Mouse (Mus musculus): ENCODE data around the gene Olfr777. TPM values are rescaled to one million over a fixed set of nuclear protein-coding genes. Genes with fewer than 3 reads are reported as not detected.

The Olfr777 gene
- polyA plus RNA-seq, 2 experiments: not detected

- Histone ChIP-seq H3K9ac (replicated peaks) (no peak within 1 kb of the TSS), H3K4me1 (replicated peaks; ENCODE audit: control insufficient read depth in 2 of 2, insufficient read depth in 2 of 2, low read length in 1 of 2) (no peaks in the 10 kb centered on the region), H3K27me3 (ENCODE audit: control insufficient read depth, insufficient read depth, low read length) (no peaks in the 10 kb centered on the region), H3K4me2 (ENCODE audit: low read depth) (no peak within 1 kb of the TSS), H3K27ac (no peak within 1 kb of the TSS), H3K9me3 (ENCODE audit: control insufficient read depth, low read length) (no peaks in the 10 kb centered on the region), H3K36me3 (replicated peaks; ENCODE audit: control insufficient read depth, insufficient read depth, low read depth) (no peaks in the 10 kb centered on the region), H3K4me3 (ENCODE audit: insufficient read depth in 1 of 2, low read depth in 2 of 2, low read length in 2 of 2) (no peak within 1 kb of the TSS)
- ATAC-seq (ENCODE audit: insufficient read depth) (no peak), DNase-seq (ENCODE audit: low read depth in 3 of 3, low spot score in 3 of 3) (no peak)
- 48% methylated on average over 3 of the region's 3 CpGs for WGBS (ENCODE audit: insufficient replicate concordance)
- TF ChIP-seq EP300 (IDR thresholded peaks at IDR 0.05; ENCODE audit: low read depth) (no peak), CTCF (IDR thresholded peaks at IDR 0.05; ENCODE audit: low read depth) (no peak)
These were observed 23.2 kb downstream of the Olfr777 start, which contains the start of gene Olfr775 for GRCm38 (mm10) chr10:129248112-129248511. Gene Olfr775 (plus strand): TSS chr10:129248412.

GRCm38 (mm10) chr10:129235904-129236303 lies 35.4 kb downstream of the Olfr777 start, which contains the start of gene Olfr774:
Gene Olfr774 (plus strand): TSS chr10:129236204.
- ATAC-seq (ENCODE audit: insufficient read depth) (no peak), DNase-seq (ENCODE audit: low read depth in 3 of 3, low spot score in 3 of 3) (no peak)
- H3K36me3 ChIP-seq (replicated peaks; ENCODE audit: control insufficient read depth, insufficient read depth, low read depth): no peaks in the 10 kb centered on the region
- TF ChIP-seq EP300 (IDR thresholded peaks at IDR 0.05; ENCODE audit: low read depth) (no peak), CTCF (IDR thresholded peaks at IDR 0.05; ENCODE audit: low read depth) (no peak)
- H3K9me3 ChIP-seq (ENCODE audit: control insufficient read depth, low read length): no peaks in the 10 kb centered on the region
- WGBS (ENCODE audit: insufficient replicate concordance): 44% methylated on average over 2 of the region's 2 CpGs
- H3K27me3 ChIP-seq (ENCODE audit: control insufficient read depth, insufficient read depth, low read length): no peaks in the 10 kb centered on the region
- H3K4me1 ChIP-seq (replicated peaks; ENCODE audit: control insufficient read depth in 2 of 2, insufficient read depth in 2 of 2, low read length in 1 of 2): no peaks in the 10 kb centered on the region
- H3K4me3 ChIP-seq (ENCODE audit: insufficient read depth in 1 of 2, low read depth in 2 of 2, low read length in 2 of 2): no peak within 1 kb of the TSS
- no peak within 1 kb of the TSS for H3K27ac ChIP-seq
- H3K9ac ChIP-seq (replicated peaks): no peak within 1 kb of the TSS
- H3K4me2 ChIP-seq (ENCODE audit: low read depth): no peak within 1 kb of the TSS

- Histone ChIP-seq H3K4me1 (replicated peaks; ENCODE audit: control insufficient read depth in 2 of 2, insufficient read depth in 2 of 2, low read length in 1 of 2) (no peaks in the 10 kb centered on the region), H3K4me2 (ENCODE audit: low read depth) (no peak overlapping the region), H3K4me3 (ENCODE audit: insufficient read depth in 1 of 2, low read depth in 2 of 2, low read length in 2 of 2) (no peak overlapping the region), H3K9me3 (ENCODE audit: control insufficient read depth, low read length) (no peaks in the 10 kb centered on the region), H3K27me3 (ENCODE audit: control insufficient read depth, insufficient read depth, low read length) (no peaks in the 10 kb centered on the region), H3K36me3 (replicated peaks; ENCODE audit: control insufficient read depth, insufficient read depth, low read depth) (no peaks in the 10 kb centered on the region), H3K9ac (replicated peaks) (no peak overlapping the region), H3K27ac (no peak overlapping the region)
- ATAC-seq (ENCODE audit: insufficient read depth) (no peak), DNase-seq (ENCODE audit: low read depth in 3 of 3, low spot score in 3 of 3) (no peak)
- TF ChIP-seq CTCF (IDR thresholded peaks at IDR 0.05; ENCODE audit: low read depth): no peak
- no peak for TF ChIP-seq EP300 (IDR thresholded peaks at IDR 0.05; ENCODE audit: low read depth)
- WGBS (ENCODE audit: insufficient replicate concordance): 46% methylated on average over 1 of the region's 1 CpGs
These were observed 40.5 kb downstream of the Olfr777 start for GRCm38 (mm10) chr10:129230737-129231136.

Other genes with a start within 250 kb of the Olfr777 start
- not detected in 2 replicates for gene Olfr764-ps1, start 231.6 kb downstream of the Olfr777 start, polyA plus RNA-seq (2012; rRNA removed)
- not detected in 2 replicates for gene Olfr764-ps1, start 231.6 kb downstream of the Olfr777 start, polyA plus RNA-seq (2014; fragmentation: Nextera tagmentation; extraction: Ambion mirVana)
- not detected in 2 replicates for gene Olfr765, start 221.5 kb downstream of the Olfr777 start, polyA plus RNA-seq (2012; rRNA removed)
- gene Olfr765, start 221.5 kb downstream of the Olfr777 start, polyA plus RNA-seq (2014; fragmentation: Nextera tagmentation; extraction: Ambion mirVana): not detected in 2 replicates
- not detected in 2 replicates for gene Olfr766-ps1, start 202.5 kb downstream of the Olfr777 start, polyA plus RNA-seq (2012; rRNA removed)
- gene Olfr766-ps1, start 202.5 kb downstream of the Olfr777 start, polyA plus RNA-seq (2014; fragmentation: Nextera tagmentation; extraction: Ambion mirVana): not detected in 2 replicates
- not detected in 2 replicates for gene Olfr767, start 188.6 kb downstream of the Olfr777 start, polyA plus RNA-seq (2012; rRNA removed)
- gene Olfr767, start 188.6 kb downstream of the Olfr777 start, polyA plus RNA-seq (2014; fragmentation: Nextera tagmentation; extraction: Ambion mirVana): not detected in 2 replicates
- gene Olfr768, start 172.1 kb downstream of the Olfr777 start, polyA plus RNA-seq (2012; rRNA removed): not detected in 2 replicates
- not detected in 2 replicates for gene Olfr768, start 172.1 kb downstream of the Olfr777 start, polyA plus RNA-seq (2014; fragmentation: Nextera tagmentation; extraction: Ambion mirVana)
- gene Olfr769, start 153.6 kb downstream of the Olfr777 start, polyA plus RNA-seq (2012; rRNA removed): not detected in 2 replicates
- gene Olfr769, start 153.6 kb downstream of the Olfr777 start, polyA plus RNA-seq (2014; fragmentation: Nextera tagmentation; extraction: Ambion mirVana): not detected in 2 replicates
- not detected in 2 replicates for gene Olfr770, start 132.5 kb downstream of the Olfr777 start, polyA plus RNA-seq (2012; rRNA removed)
- gene Olfr770, start 132.5 kb downstream of the Olfr777 start, polyA plus RNA-seq (2014; fragmentation: Nextera tagmentation; extraction: Ambion mirVana): not detected in 2 replicates
- gene Olfr771, start 106.7 kb downstream of the Olfr777 start, polyA plus RNA-seq (2012; rRNA removed): not detected in 2 replicates
- gene Olfr771, start 106.7 kb downstream of the Olfr777 start, polyA plus RNA-seq (2014; fragmentation: Nextera tagmentation; extraction: Ambion mirVana): not detected in 2 replicates
- gene Olfr772, start 93.6 kb downstream of the Olfr777 start, polyA plus RNA-seq (2012; rRNA removed): not detected in 2 replicates
- not detected in 2 replicates for gene Olfr772, start 93.6 kb downstream of the Olfr777 start, polyA plus RNA-seq (2014; fragmentation: Nextera tagmentation; extraction: Ambion mirVana)
- gene Olfr773, start 84.1 kb downstream of the Olfr777 start, polyA plus RNA-seq (2012; rRNA removed): not detected in 2 replicates
- not detected in 2 replicates for gene Olfr773, start 84.1 kb downstream of the Olfr777 start, polyA plus RNA-seq (2014; fragmentation: Nextera tagmentation; extraction: Ambion mirVana)
- not detected in 2 replicates for gene Olfr774, start 35.3 kb downstream of the Olfr777 start, polyA plus RNA-seq (2012; rRNA removed)
- gene Olfr774, start 35.3 kb downstream of the Olfr777 start, polyA plus RNA-seq (2014; fragmentation: Nextera tagmentation; extraction: Ambion mirVana): not detected in 2 replicates
- not detected in 2 replicates for gene Olfr775, start 23.1 kb downstream of the Olfr777 start, polyA plus RNA-seq (2012; rRNA removed)
- not detected in 2 replicates for gene Olfr775, start 23.1 kb downstream of the Olfr777 start, polyA plus RNA-seq (2014; fragmentation: Nextera tagmentation; extraction: Ambion mirVana)
- gene Olfr776, start 12.4 kb downstream of the Olfr777 start, polyA plus RNA-seq (2012; rRNA removed): not detected in 2 replicates
- gene Olfr776, start 12.4 kb downstream of the Olfr777 start, polyA plus RNA-seq (2014; fragmentation: Nextera tagmentation; extraction: Ambion mirVana): not detected in 2 replicates
- not detected in 2 replicates for gene Olfr780, start 46.6 kb upstream of the Olfr777 start, polyA plus RNA-seq (2012; rRNA removed)
- gene Olfr780, start 46.6 kb upstream of the Olfr777 start, polyA plus RNA-seq (2014; fragmentation: Nextera tagmentation; extraction: Ambion mirVana): not detected in 2 replicates
- not detected in 2 replicates for gene Olfr781, start 57.4 kb upstream of the Olfr777 start, polyA plus RNA-seq (2012; rRNA removed)
- gene Olfr781, start 57.4 kb upstream of the Olfr777 start, polyA plus RNA-seq (2014; fragmentation: Nextera tagmentation; extraction: Ambion mirVana): not detected in 2 replicates
- not detected in 2 replicates for gene Olfr782, start 77.4 kb upstream of the Olfr777 start, polyA plus RNA-seq (2012; rRNA removed)
- not detected in 2 replicates for gene Olfr782, start 77.4 kb upstream of the Olfr777 start, polyA plus RNA-seq (2014; fragmentation: Nextera tagmentation; extraction: Ambion mirVana)
- 0.01 TPM in 1 of 2 replicates, not detected in the other for gene Olfr784, start 112.6 kb upstream of the Olfr777 start, polyA plus RNA-seq (2012; rRNA removed)
- not detected in 2 replicates for gene Olfr784, start 112.6 kb upstream of the Olfr777 start, polyA plus RNA-seq (2014; fragmentation: Nextera tagmentation; extraction: Ambion mirVana)
- not detected in 2 replicates for gene Olfr785, start 133.9 kb upstream of the Olfr777 start, polyA plus RNA-seq (2012; rRNA removed)
- not detected in 2 replicates for gene Olfr785, start 133.9 kb upstream of the Olfr777 start, polyA plus RNA-seq (2014; fragmentation: Nextera tagmentation; extraction: Ambion mirVana)
- gene Olfr786, start 155.8 kb upstream of the Olfr777 start, polyA plus RNA-seq (2012; rRNA removed): not detected in 2 replicates
- gene Olfr786, start 155.8 kb upstream of the Olfr777 start, polyA plus RNA-seq (2014; fragmentation: Nextera tagmentation; extraction: Ambion mirVana): not detected in 2 replicates
- not detected in 2 replicates for gene Olfr787, start 190.4 kb upstream of the Olfr777 start, polyA plus RNA-seq (2012; rRNA removed)
- not detected in 2 replicates for gene Olfr787, start 190.4 kb upstream of the Olfr777 start, polyA plus RNA-seq (2014; fragmentation: Nextera tagmentation; extraction: Ambion mirVana)
- not detected in 2 replicates for gene Olfr788, start 199.5 kb upstream of the Olfr777 start, polyA plus RNA-seq (2012; rRNA removed)
- not detected in 2 replicates for gene Olfr788, start 199.5 kb upstream of the Olfr777 start, polyA plus RNA-seq (2014; fragmentation: Nextera tagmentation; extraction: Ambion mirVana)
- not detected in 2 replicates for gene Olfr789, start 213.3 kb upstream of the Olfr777 start, polyA plus RNA-seq (2012; rRNA removed)
- gene Olfr789, start 213.3 kb upstream of the Olfr777 start, polyA plus RNA-seq (2014; fragmentation: Nextera tagmentation; extraction: Ambion mirVana): not detected in 2 replicates
- not detected in 2 replicates for gene Olfr790, start 227.0 kb upstream of the Olfr777 start, polyA plus RNA-seq (2012; rRNA removed)
- not detected in 2 replicates for gene Olfr790, start 227.0 kb upstream of the Olfr777 start, polyA plus RNA-seq (2014; fragmentation: Nextera tagmentation; extraction: Ambion mirVana)

All from liver, embryonic 14.5 days (tissue).